Mouse (Mus musculus): Measurements from ENCODE around the gene Olfr906. TPM values are rescaled to one million over a fixed set of nuclear protein-coding genes. Genes with fewer than 3 reads are reported as not detected.

The Olfr906 gene
- polyA plus RNA-seq (2012; rRNA removed) = not detected in 2 replicates

DNA sequence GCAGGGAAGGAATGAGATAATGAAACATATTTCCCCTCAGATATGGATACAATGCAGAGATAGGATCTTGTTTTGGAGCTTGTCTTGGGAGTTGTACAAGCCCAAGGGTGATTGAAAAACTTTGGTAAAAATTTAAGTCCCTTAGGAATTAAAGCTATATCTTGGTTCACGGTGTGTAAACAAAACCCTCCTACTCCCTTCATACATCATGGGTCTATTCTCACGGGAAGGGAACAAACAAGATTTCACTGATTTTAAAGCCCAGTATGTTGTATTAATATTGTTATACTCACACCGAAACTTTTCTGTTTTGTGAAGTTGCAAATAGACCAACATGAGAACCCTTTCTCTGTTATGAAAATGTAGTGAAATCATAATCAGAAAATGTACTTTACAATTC is at the start of gene Olfr906:
TSS of gene Olfr906 (plus strand) at position 301 of the 400 bp plus-strand sequence.
- no peak for DNase-seq (ENCODE audit: low spot score)

DNA sequence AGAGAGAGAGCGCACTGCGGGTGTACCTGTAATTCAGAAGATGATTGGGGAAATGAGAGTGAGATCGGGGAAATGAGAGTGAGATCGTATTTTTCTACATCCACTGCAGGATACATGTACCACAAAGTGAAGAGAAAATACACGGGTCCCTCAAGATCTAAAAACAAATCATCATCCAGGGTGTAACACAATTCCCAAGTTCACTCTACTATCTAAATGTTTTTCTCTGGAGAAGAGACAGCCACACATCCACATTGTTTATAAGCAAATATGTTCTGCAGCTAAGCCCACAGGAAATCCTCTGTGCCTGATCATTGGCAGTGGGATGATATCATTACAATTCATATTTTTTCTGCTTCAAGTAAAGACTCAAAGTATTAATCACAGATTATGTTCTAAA is 39.5 kb upstream of the Olfr906 start, which contains the start of gene Olfr902:
TSS of gene Olfr902 (plus strand) at position 301 of the 400 bp plus-strand sequence.
- DNase-seq (ENCODE audit: low spot score) = no peak

DNA sequence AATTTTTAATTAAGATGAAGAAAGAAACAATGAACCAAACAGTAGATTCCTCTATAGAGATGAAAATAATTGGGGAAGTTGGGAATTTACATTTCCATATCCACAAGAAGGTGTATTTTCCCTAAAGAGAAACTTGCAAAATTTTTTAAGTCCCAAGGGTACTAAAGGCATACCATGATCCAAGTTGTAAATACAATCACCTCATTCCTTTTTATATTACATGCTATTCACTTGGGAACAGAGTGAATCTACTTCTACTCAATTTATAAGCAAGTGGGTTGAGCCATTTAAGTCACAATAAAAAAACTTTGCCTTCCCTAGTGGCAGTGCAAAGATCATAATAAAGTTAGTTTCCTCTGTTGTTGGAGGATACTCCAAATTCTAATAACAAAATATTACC is 24.0 kb upstream of the Olfr906 start, which contains the start of gene Olfr904:
TSS of gene Olfr904 (plus strand) at position 301 of the 400 bp plus-strand sequence.
- no peak for DNase-seq (ENCODE audit: low spot score)

DNA sequence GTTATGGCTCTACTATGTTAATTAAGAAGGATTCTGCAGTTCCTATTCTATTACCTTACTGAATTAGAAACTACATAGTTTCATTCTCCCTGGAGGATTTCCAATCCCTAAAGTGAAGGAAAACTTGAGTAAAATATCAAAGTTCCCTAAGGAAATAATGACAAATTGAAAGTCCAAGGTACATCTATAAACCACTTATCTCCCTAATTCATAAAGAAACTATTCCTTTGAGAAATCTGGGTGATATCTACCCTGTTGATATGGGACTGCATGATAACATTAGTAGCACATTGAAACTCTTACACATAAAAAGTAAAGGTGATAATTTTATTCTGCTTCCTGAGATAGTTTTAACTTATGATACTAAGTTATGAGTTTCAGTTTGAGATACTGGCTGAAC is 16.1 kb upstream of the Olfr906 start, which contains the start of gene Olfr905:
TSS of gene Olfr905 (plus strand) at position 301 of the 400 bp plus-strand sequence.
- no peak for DNase-seq (ENCODE audit: low spot score)

DNA sequence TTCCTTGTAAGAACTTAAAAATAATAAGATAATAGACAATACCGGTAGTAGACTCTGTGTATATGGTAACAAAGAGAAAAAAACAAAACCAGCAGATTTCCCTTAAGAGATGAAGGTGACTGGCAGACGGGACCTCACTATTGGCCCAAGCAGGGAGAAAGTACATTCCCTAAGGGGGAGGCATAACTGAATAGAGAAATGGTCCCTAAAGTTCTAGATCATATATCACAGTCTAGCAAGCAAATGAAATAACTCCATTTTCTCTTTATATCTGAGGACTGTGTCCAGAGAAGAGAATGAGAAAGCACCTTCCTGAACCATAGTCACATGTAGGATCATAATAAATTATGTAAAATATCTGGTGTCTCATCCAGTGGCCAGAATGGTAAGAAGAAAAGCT is 8.6 kb downstream of the Olfr906 start, which contains the start of gene Olfr907:
TSS of gene Olfr907 (plus strand) at position 301 of the 400 bp plus-strand sequence.
- DNase-seq (ENCODE audit: low spot score) = no peak

DNA sequence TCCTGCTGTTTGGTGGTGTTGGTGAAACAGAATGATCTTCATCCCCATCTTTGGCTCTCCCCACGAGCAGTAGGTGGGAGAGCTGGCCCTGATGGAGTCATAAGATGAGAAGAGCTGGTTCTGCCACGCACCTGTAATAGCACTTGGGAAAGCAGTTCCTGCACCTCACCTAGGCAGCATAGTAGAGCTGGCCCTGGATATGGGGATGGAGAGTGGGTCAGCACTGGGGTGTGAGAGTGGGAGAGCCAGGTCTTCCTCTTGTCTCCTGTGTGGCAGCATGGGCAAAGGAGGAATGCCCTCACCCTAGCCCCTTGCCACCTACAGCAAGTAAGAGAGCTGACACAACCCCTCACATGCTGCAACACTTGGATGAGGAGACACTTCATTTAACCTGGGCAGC is 25.5 kb downstream of the Olfr906 start:
- DNase-seq (ENCODE audit: low spot score) = no peak

DNA sequence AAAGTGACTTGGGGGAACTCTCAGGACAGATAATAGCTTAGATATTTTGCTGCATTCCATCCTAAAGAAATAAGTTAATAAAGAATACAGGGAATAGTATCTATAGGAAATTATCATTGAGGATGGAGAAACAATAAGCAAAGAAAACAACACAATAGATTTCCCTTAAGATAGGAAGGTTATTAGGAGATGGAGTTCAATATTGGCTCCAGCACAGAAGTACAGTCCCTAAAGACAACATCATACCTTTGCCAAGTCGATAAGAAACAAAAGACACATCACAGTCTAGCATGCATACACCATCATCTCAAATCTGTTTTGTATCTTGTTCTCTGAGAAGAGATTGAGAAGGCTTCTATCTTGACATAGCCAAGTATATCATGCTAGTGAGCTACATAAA is 34.4 kb downstream of the Olfr906 start, which contains the start of gene Olfr911-ps1:
TSS of gene Olfr911-ps1 (plus strand) at position 301 of the 400 bp plus-strand sequence.
- DNase-seq (ENCODE audit: low spot score) = no peak

DNA sequence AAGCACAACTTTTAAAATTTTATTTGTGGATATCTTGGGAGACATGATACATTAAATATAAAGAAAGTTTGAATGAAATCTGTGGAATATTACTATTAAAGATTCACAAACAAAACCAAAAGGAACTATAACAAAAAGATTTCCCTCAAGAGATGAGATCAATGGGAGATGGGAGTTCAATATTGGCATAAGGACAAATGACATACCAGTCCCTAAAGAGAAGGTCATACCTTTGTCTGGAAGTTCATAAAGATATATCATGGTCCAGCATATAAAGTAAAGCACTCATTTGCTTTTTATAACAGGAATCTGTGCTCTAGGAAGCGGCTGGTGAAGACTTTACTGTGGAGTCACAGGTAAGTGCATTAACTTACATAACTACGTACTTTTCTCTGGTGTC is 50.7 kb downstream of the Olfr906 start, which contains the start of gene Olfr910:
TSS of gene Olfr910 (plus strand) at position 301 of the 400 bp plus-strand sequence.
- DNase-seq (ENCODE audit: low spot score) = no peak

Other genes with a start within 250 kb of the Olfr906 start
- 0.12 and 0.19 TPM in 2 replicates for gene Olfr143, start 234.3 kb upstream of the Olfr906 start, polyA plus RNA-seq (2012; rRNA removed)
- 0.27 and 0.48 TPM in 2 replicates for gene Olfr895, start 219.2 kb upstream of the Olfr906 start, polyA plus RNA-seq (2012; rRNA removed)
- not detected in 2 replicates for gene Olfr896-ps1, start 196.0 kb upstream of the Olfr906 start, polyA plus RNA-seq (2012; rRNA removed)
- gene Olfr25, start 158.0 kb upstream of the Olfr906 start, polyA plus RNA-seq (2012; rRNA removed) = not detected in 2 replicates
- gene Olfr898, start 138.7 kb upstream of the Olfr906 start, polyA plus RNA-seq (2012; rRNA removed) = not detected in 2 replicates
- not detected in 2 replicates for gene Olfr250, start 120.2 kb upstream of the Olfr906 start, polyA plus RNA-seq (2012; rRNA removed)
- gene Olfr251, start 110.0 kb upstream of the Olfr906 start, polyA plus RNA-seq (2012; rRNA removed) = not detected in 2 replicates
- not detected in 2 replicates for gene Olfr147, start 85.4 kb upstream of the Olfr906 start, polyA plus RNA-seq (2012; rRNA removed)
- not detected in 2 replicates for gene Olfr901, start 57.6 kb upstream of the Olfr906 start, polyA plus RNA-seq (2012; rRNA removed)
- not detected in 2 replicates for gene Olfr902, start 39.4 kb upstream of the Olfr906 start, polyA plus RNA-seq (2012; rRNA removed)
- gene Olfr904, start 23.9 kb upstream of the Olfr906 start, polyA plus RNA-seq (2012; rRNA removed) = not detected in 2 replicates
- gene Olfr905, start 16.0 kb upstream of the Olfr906 start, polyA plus RNA-seq (2012; rRNA removed) = not detected in 2 replicates
- gene Olfr907, start 8.7 kb downstream of the Olfr906 start, polyA plus RNA-seq (2012; rRNA removed) = not detected in 2 replicates
- gene Olfr911-ps1, start 34.5 kb downstream of the Olfr906 start, polyA plus RNA-seq (2012; rRNA removed) = not detected in 2 replicates
- gene Olfr910, start 50.8 kb downstream of the Olfr906 start, polyA plus RNA-seq (2012; rRNA removed) = not detected in 2 replicates
- gene Olfr912, start 93.1 kb downstream of the Olfr906 start, polyA plus RNA-seq (2012; rRNA removed) = not detected in 2 replicates
- gene Olfr913, start 105.7 kb downstream of the Olfr906 start, polyA plus RNA-seq (2012; rRNA removed) = not detected in 2 replicates
- gene Olfr914, start 118.0 kb downstream of the Olfr906 start, polyA plus RNA-seq (2012; rRNA removed) = not detected in 2 replicates
- gene Olfr916, start 172.8 kb downstream of the Olfr906 start, polyA plus RNA-seq (2012; rRNA removed) = not detected in 2 replicates
- not detected in 2 replicates for gene Olfr917, start 178.8 kb downstream of the Olfr906 start, polyA plus RNA-seq (2012; rRNA removed)
- not detected in 2 replicates for gene Olfr918, start 187.5 kb downstream of the Olfr906 start, polyA plus RNA-seq (2012; rRNA removed)
- not detected in 2 replicates for gene Olfr919, start 216.6 kb downstream of the Olfr906 start, polyA plus RNA-seq (2012; rRNA removed)
- 53.4 and 57.0 TPM in 2 replicates for gene Vwa5a, start 231.2 kb downstream of the Olfr906 start, polyA plus RNA-seq (2012; rRNA removed)